Mouse (Mus musculus) urinary bladder, postnatal 25 days (tissue): Measurements from ENCODE around the gene Defb22.

Experiments used
- DNase-seq: peaks from one replicate; pipeline ENCODE4 v3.0.0; 2022; ENCODE audit warnings: low spot score

Gene Defb22

DNA sequence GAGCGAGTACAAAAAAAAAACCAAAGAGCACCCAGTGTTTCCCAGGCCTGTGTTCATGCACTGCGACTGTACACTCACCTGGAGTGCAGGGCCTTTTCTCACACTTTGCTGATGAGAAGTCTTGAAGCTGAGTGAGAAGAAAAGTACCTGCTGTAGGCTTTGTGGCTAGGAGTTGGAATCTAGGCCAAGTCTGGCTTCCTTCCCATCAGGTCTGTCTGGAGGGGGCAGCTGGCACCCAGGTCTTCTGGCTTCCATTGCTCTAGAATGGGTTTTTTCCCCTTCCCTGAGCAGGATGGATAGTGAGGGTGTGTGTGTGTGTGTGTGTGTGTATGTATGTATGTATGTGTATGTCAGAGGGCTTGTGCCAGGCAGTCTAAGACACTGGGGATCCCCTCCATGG is 50.1 kb downstream of the Defb22 start:
- no peak for DNase-seq

DNA sequence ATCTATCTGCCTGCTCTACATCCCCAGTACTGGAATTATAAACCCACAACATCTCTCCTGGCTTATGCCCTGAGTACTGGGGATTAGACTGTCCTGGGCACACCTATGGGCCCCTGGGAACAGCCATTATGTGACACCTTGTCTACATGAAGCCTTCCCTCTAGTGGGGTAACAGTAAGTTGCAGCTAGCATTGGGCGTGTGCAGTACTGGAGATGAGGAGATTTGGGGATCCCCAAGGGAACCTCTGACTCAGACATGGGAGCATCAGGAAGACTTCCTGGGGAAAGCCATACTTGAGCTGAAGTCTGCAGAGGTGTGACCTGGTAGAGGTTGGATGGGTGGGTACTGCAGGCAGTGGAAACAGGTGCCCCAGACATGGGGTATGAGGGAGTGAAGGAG is 51.0 kb downstream of the Defb22 start:
- no peak for DNase-seq

DNA sequence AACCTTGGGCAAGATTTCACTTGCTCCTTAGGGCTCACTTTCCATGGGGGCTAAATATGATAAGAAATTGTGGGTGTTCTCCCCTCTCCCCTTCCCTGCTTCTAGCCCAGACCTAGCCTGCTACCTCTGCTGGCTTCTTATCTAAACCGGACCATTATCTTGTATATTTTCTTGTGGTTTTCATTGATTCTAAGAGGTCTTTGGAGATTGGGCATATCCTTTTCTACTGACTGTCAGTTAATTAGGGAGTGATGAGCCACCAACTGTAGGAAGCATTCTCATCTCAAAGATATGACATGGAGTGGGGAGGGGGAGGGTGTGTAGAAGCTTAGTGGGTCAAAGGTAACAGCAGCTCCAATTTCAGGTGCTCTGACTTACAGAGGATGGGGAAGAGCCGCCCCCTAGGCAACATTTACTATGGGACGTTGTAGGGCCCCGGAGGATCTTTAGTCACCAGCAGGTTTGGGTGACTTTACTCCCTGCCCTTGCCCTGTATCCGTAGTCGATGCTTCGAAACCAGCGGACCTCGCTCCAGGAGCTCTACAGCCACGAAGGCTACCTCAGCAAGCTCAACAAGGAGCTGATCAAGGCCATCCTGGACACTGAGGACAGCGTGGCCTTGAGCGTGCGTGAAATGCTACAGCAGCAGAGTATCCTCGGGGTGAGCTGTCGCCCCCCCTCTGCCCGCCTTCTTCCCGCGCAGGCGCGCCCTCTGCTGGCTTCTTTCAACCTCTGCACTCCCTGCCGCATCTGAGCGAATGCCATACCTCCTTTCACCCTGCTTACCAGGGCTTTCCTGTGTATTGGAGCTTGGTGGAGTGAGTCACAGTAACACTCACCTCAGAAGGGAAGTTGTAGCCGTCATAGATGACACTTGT is 52.7 kb downstream of the Defb22 start:
- peak; percentile 89 for DNase-seq

DNA sequence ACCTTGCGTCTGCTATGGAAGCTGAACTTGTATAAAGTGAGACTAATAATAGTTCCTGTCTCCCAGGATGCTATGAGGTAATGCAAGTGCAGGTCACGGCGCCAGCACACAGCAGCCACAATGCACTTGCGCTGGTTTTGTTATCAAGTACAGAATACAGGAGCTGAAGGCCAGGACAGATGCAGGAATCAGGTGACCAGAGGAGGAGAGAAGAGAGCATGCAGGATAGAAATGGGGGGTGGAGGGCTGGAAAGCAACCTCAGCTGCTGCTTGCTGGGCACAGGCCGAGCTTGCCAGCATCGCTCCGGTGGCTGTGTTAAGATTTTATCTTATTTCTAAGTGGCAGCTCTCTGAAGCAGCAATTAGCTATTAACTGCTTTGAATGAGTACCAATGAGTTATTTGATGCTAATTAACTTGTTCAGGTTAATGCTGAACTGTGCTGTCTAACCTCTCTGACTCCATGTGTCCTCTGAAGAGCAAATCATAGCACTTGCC is 53.5 kb downstream of the Defb22 start:
- no peak for DNase-seq
